Mouse (Mus musculus): ENCODE measurements around the gene Pim2. TPM values are rescaled to one million over a fixed set of nuclear protein-coding genes. Genes with fewer than 3 reads are reported as not detected.

The Pim2 gene
- polyA plus RNA-seq, 1 experiment: 2.4 TPM

DNA sequence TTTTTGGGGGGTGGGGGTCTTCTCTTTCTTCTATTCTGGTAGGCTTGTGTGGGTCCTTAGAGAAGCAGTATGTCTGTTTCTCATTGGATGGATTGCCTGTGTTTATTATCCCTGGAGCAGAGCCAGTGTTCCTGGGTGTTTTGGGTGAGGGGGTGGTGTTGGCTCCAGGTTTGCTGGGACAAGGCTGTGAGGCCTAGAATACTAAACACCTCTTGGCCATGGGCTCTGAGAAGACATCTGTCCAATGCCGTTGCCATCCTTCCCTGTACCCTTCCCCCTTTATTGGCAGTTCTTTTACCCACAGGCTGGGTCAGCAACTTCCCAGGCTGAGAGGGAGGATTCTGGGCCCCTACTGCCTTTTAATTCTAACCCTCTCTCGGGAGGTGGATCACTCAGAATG lies 30.2 kb upstream of the Pim2 start:
- Histone ChIP-seq H3ac (ENCODE audit: control insufficient read depth, insufficient read length, low read depth) (no peak overlapping the region), H3K79me3 (ENCODE audit: low read depth) (peaks cover 44% of the 10 kb centered on the region), H3K36me3 (ENCODE audit: control insufficient read depth, insufficient read depth) (peaks cover 7% of the 10 kb centered on the region), H3K79me2 (ENCODE audit: control insufficient read depth, insufficient read depth) (peaks cover 55% of the 10 kb centered on the region), H3K4me3 (ENCODE audit: insufficient read depth, poor library complexity, severe bottlenecking) (no peak overlapping the region), H3K27me3 (ENCODE audit: control insufficient read depth, insufficient read depth, insufficient read length) (no peaks in the 10 kb centered on the region)
- no peak for TF ChIP-seq USF1 (IDR thresholded peaks at IDR 0.05; ENCODE audit: low read depth)

DNA sequence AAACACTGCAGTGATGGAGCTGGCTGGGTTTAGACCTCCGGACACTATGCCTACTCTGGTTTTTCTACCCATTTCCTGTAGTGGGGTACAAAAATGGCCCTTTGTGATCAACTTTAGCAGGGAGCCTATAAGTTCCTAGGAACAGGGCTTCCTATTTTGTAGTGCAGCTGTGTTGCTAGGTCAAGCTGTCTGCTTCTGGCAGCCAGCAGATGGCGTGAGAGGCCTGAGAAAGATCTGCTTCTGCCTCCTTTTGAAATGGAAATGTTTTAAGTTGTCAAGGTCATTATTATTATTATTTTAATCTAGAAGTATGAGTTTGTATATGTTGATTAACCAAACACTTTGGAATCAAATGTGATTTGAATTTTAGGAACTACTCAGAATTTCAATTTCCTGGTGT lies 23.5 kb upstream of the Pim2 start:
- peaks cover 11% of the 10 kb centered on the region for H3K36me3 ChIP-seq (ENCODE audit: control insufficient read depth, insufficient read depth)
- H3ac ChIP-seq (ENCODE audit: control insufficient read depth, insufficient read length, low read depth): no peak overlapping the region
- no peak for TF ChIP-seq FOSL1 (IDR thresholded peaks at IDR 0.05; ENCODE audit: insufficient read depth, low read length, poor library complexity, severe bottlenecking)
- peak; percentile 7 for TF ChIP-seq CTCF (IDR thresholded peaks at IDR 0.05; ENCODE audit: control insufficient read depth, insufficient read depth, insufficient read length)
- peaks cover 10% of the 10 kb centered on the region for H3K79me3 ChIP-seq (ENCODE audit: low read depth)
- H3K27me3 ChIP-seq (ENCODE audit: control insufficient read depth, insufficient read depth, insufficient read length): no peaks in the 10 kb centered on the region
- no peaks in the 10 kb centered on the region for H3K79me2 ChIP-seq (ENCODE audit: control insufficient read depth, insufficient read depth)
- no peak overlapping the region for H3K4me3 ChIP-seq (ENCODE audit: insufficient read depth, poor library complexity, severe bottlenecking)

DNA sequence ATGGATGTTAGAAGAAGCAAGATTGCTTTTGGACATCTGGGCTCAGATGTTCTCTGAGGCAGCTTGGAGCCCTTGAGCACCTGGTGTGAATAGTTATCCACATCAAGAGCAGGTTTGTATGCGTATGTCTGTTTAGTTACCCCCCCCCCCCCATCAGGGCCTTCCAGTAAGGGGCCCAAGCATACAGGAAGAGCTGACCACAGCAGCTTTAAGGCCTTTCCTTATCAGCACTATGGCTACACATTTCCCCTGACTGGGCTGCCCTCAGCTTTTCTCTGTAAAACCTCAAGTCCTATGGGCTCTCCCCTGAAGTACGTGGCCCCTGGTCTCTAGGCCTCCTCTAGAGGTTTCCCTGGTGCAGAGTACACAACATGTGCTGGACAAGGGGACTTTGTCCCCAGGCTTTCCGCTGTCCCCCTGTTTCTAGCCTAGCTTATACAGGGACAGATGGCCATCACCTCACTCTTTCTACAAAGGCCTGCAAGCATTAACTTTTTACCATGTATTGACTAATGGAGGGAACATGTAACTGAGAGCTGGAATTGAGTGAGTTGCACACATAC lies 18.8 kb upstream of the Pim2 start:
- Histone ChIP-seq H3K79me3 (ENCODE audit: low read depth) (peaks cover 5% of the 10 kb centered on the region), H3K4me3 (ENCODE audit: insufficient read depth, poor library complexity, severe bottlenecking) (no peak overlapping the region), H3K36me3 (ENCODE audit: control insufficient read depth, insufficient read depth) (peaks cover 3% of the 10 kb centered on the region), H3K79me2 (ENCODE audit: control insufficient read depth, insufficient read depth) (peaks cover 14% of the 10 kb centered on the region), H3K27me3 (ENCODE audit: control insufficient read depth, insufficient read depth, insufficient read length) (no peaks in the 10 kb centered on the region), H3ac (ENCODE audit: control insufficient read depth, insufficient read length, low read depth) (no peak overlapping the region)
- TF ChIP-seq FOSL1 (IDR thresholded peaks at IDR 0.05; ENCODE audit: insufficient read depth, low read length, poor library complexity, severe bottlenecking) (no peak), MAX (IDR thresholded peaks at IDR 0.05) (no peak), USF1 (IDR thresholded peaks at IDR 0.05; ENCODE audit: low read depth) (no peak), CTCF (IDR thresholded peaks at IDR 0.05; ENCODE audit: control insufficient read depth, insufficient read depth, insufficient read length) (no peak), MYOD1 (IDR thresholded peaks at IDR 0.05; ENCODE audit: control insufficient read depth, insufficient read length, low read depth) (no peak), MYOG (IDR thresholded peaks at IDR 0.05; ENCODE audit: control insufficient read depth, extremely low read depth, insufficient read length) (no peak), CEBPB (IDR thresholded peaks at IDR 0.05; ENCODE audit: low read depth) (no peak)

DNA sequence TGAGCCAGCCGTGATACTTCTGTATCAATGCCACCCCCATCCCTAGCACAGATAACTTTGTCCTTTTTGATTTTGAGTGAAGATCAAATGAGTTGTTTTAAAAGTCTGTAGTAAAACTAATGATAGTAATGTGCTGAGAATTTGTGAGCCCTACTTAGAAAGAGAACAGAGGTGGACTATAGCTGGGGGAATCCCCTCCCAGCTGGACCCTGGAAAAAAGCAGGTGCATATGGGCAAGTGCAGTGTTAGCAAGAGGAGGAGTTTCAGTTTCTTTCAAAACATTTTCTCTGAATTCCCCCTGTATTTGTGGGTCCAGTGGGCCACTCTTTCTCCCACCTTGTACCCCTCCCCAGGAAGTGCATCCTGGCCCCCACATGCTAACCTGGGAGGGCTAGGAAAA lies 14.9 kb upstream of the Pim2 start:
- Histone ChIP-seq H3ac (ENCODE audit: control insufficient read depth, insufficient read length, low read depth) (no peak overlapping the region), H3K79me2 (ENCODE audit: control insufficient read depth, insufficient read depth) (peaks cover 22% of the 10 kb centered on the region), H3K36me3 (ENCODE audit: control insufficient read depth, insufficient read depth) (no peaks in the 10 kb centered on the region), H3K4me3 (ENCODE audit: insufficient read depth, poor library complexity, severe bottlenecking) (no peak overlapping the region), H3K27me3 (ENCODE audit: control insufficient read depth, insufficient read depth, insufficient read length) (no peaks in the 10 kb centered on the region), H3K79me3 (ENCODE audit: low read depth) (peaks cover 7% of the 10 kb centered on the region)
- TF ChIP-seq CEBPB (IDR thresholded peaks at IDR 0.05; ENCODE audit: low read depth) (no peak), MAX (IDR thresholded peaks at IDR 0.05) (no peak), USF1 (IDR thresholded peaks at IDR 0.05; ENCODE audit: low read depth) (no peak), MYOG (IDR thresholded peaks at IDR 0.05; ENCODE audit: control insufficient read depth, extremely low read depth, insufficient read length) (no peak), CTCF (IDR thresholded peaks at IDR 0.05; ENCODE audit: control insufficient read depth, insufficient read depth, insufficient read length) (no peak), FOSL1 (IDR thresholded peaks at IDR 0.05; ENCODE audit: insufficient read depth, low read length, poor library complexity, severe bottlenecking) (no peak), MYOD1 (IDR thresholded peaks at IDR 0.05; ENCODE audit: control insufficient read depth, insufficient read length, low read depth) (no peak)

DNA sequence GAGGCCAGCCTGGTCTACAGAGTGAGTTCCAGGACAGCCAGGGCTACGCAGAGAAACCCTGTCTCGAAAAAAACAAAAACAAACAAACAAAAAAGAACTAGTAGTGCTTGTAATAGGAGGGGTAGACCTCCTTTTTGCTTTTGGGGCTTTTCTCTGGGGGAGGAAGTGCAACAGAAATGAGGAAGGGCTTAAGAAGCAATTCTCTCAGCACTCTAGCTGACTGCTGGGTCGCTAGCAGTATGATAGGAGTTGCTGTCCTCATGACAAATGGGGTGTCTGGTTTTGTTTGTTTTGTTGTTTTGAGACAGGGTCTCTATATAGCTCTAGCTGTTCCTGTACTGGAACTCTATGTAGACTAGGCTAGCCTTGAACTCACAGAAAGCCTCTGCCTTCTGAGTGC lies 13.5 kb upstream of the Pim2 start:
- peaks cover 4% of the 10 kb centered on the region for H3K79me3 ChIP-seq (ENCODE audit: low read depth)
- no peaks in the 10 kb centered on the region for H3K27me3 ChIP-seq (ENCODE audit: control insufficient read depth, insufficient read depth, insufficient read length)
- H3ac ChIP-seq (ENCODE audit: control insufficient read depth, insufficient read length, low read depth): no peak overlapping the region
- H3K79me2 ChIP-seq (ENCODE audit: control insufficient read depth, insufficient read depth): peaks cover 22% of the 10 kb centered on the region
- no peak overlapping the region for H3K4me3 ChIP-seq (ENCODE audit: insufficient read depth, poor library complexity, severe bottlenecking)
- TF ChIP-seq CEBPB (IDR thresholded peaks at IDR 0.05; ENCODE audit: low read depth): no peak
- H3K36me3 ChIP-seq (ENCODE audit: control insufficient read depth, insufficient read depth): no peaks in the 10 kb centered on the region

DNA sequence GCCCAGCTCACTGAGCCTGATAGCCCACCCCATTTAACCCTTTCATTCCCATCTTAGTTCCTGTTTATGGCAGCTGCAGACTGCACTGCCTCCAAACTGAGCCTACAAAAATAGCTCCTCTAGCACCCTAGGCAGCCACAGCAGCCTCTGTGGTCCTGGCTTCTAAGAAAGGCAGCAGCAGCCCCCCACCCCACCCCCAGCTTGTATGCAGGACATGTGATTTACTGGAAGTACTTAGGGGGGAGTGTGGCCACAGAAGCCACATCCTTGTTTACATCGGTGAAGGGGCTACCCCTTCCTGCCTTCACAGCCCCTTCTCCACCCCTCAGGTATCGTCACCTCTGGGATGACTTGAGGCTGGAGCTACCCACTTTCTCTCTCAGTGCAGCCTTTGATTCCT lies 12.7 kb upstream of the Pim2 start:
- H3K79me2 ChIP-seq (ENCODE audit: control insufficient read depth, insufficient read depth): peaks cover 19% of the 10 kb centered on the region
- no peaks in the 10 kb centered on the region for H3K27me3 ChIP-seq (ENCODE audit: control insufficient read depth, insufficient read depth, insufficient read length)
- TF ChIP-seq MYOD1 (IDR thresholded peaks at IDR 0.05; ENCODE audit: control insufficient read depth, insufficient read length, low read depth) (no peak), MYOG (IDR thresholded peaks at IDR 0.05; ENCODE audit: control insufficient read depth, extremely low read depth, insufficient read length) (no peak), MAX (IDR thresholded peaks at IDR 0.05) (no peak), CTCF (IDR thresholded peaks at IDR 0.05; ENCODE audit: control insufficient read depth, insufficient read depth, insufficient read length) (no peak), CEBPB (IDR thresholded peaks at IDR 0.05; ENCODE audit: low read depth) (no peak), FOSL1 (IDR thresholded peaks at IDR 0.05; ENCODE audit: insufficient read depth, low read length, poor library complexity, severe bottlenecking) (no peak), USF1 (IDR thresholded peaks at IDR 0.05; ENCODE audit: low read depth) (no peak)
- no peak overlapping the region for H3ac ChIP-seq (ENCODE audit: control insufficient read depth, insufficient read length, low read depth)
- H3K79me3 ChIP-seq (ENCODE audit: low read depth): peaks cover 4% of the 10 kb centered on the region
- no peak overlapping the region for H3K4me3 ChIP-seq (ENCODE audit: insufficient read depth, poor library complexity, severe bottlenecking)
- H3K36me3 ChIP-seq (ENCODE audit: control insufficient read depth, insufficient read depth): no peaks in the 10 kb centered on the region

All from C2C12 (cell line).